Mouse (Mus musculus): ENCODE results near the gene Mustn1.

GRCm38 (mm10) chr14:30912641-30913040 is 33.6 kb downstream of the Mustn1 start:
- no peak for TF ChIP-seq CTCF (IDR thresholded peaks at IDR 0.05; ENCODE audit: low read depth)
- TF ChIP-seq EP300 (optimal IDR thresholded peaks at IDR 0.05), result no peak
